Mouse (Mus musculus) midbrain, embryonic 13.5 days (tissue): ENCODE data around the gene Adamtsl1. TPM values are rescaled to one million over a fixed set of nuclear protein-coding genes. Genes with fewer than 3 reads are reported as not detected.

ENCODE experiments used
- ATAC-seq: fragments of 200-750 bp; cut with Nextera tagmentation; 2 replicates; pipeline ENCODE4 v1.8.0; 2017; ENCODE audit warnings: mild to moderate bottlenecking, moderate TSS enrichment, moderate library complexity
- H3K27ac ChIP-seq: fragments of 300-500 bp; sonication (generic); 2 replicates; pipeline ENCODE4 v1.5.1; 2015; ENCODE audit warnings: inconsistent platforms, mild to moderate bottlenecking, moderate library complexity
- H3K27me3 ChIP-seq: fragments of 300-500 bp; sonication (generic); 2 replicates; pipeline ENCODE4 v1.6.1; 2015; ENCODE audit warnings: mild to moderate bottlenecking, inconsistent platforms
- H3K36me3 ChIP-seq: fragments of 300-500 bp; sonication (generic); 2 replicates; pipeline ENCODE4 v1.6.1; 2015; ENCODE audit warnings: mild to moderate bottlenecking, inconsistent platforms
- H3K4me1 ChIP-seq: fragments of 300-500 bp; sonication (generic); replicated peaks from 2 replicates; pipeline ENCODE4 v1.6.1; 2015; ENCODE audit warnings: inconsistent platforms
- H3K4me2 ChIP-seq: fragments of 300-500 bp; sonication (generic); replicated peaks from 2 replicates; pipeline ENCODE4 v1.6.1; 2015; ENCODE audit warnings: moderate library complexity, mild to moderate bottlenecking, inconsistent platforms
- H3K4me3 ChIP-seq: fragments of 300-500 bp; sonication (generic); replicated peaks from 2 replicates; pipeline ENCODE4 v1.5.1; 2015; ENCODE audit warnings: mild to moderate bottlenecking, inconsistent platforms
- H3K9ac ChIP-seq: fragments of 300-500 bp; sonication (generic); replicated peaks from 2 replicates; pipeline ENCODE4 v1.6.1; 2015; ENCODE audit warnings: mild to moderate bottlenecking, inconsistent platforms
- H3K9me3 ChIP-seq: fragments of 300-500 bp; sonication (generic); 2 replicates; pipeline ENCODE4 v1.6.1; 2016; ENCODE audit warnings: mild to moderate bottlenecking, inconsistent platforms
- WGBS: fragments of 180-500 bp; shearing (Covaris S2); methylation state at CpG from one replicate; pipeline ENCODE4 v1.1.7; 2015; 5-methylcytosine and 5-hydroxymethylcytosine counted together
- polyA plus RNA-seq: library from polyadenylated mRNA; unstranded; fragments of >200 nt; fragmentation: Nextera tagmentation; extraction: Ambion mirVana; gene quantifications from 2 replicates; pipeline ENCODE4 v1.2.1, GENCODE M21; 2015

The Adamtsl1 gene
- polyA plus RNA-seq, 1 experiment from 2014 or later = 5.2 TPM

- WGBS = 92% methylated on average over 5 of the region's 5 CpGs
- no peak for ATAC-seq
- H3K4me1 ChIP-seq = no peaks in the 10 kb centered on the region
- H3K4me2 ChIP-seq = no peak overlapping the region
- no peak overlapping the region for H3K27ac ChIP-seq
- no peak overlapping the region for H3K4me3 ChIP-seq
- no peaks in the 10 kb centered on the region for H3K36me3 ChIP-seq
- no peak overlapping the region for H3K9ac ChIP-seq
- no peaks in the 10 kb centered on the region for H3K27me3 ChIP-seq
- H3K9me3 ChIP-seq = no peaks in the 10 kb centered on the region
These were observed 950.8 kb downstream of the Adamtsl1 start for GRCm38 (mm10) chr4:86464808-86465207.
